Comparison of ENCODE assay signal across 11 mouse cellular contexts in genomic region chr3:149075488-149075851, GRCm38 (mm10).
DNase-seq lines count a peak whose midpoint lies in the region; ATAC-seq lines count a peak whose summit lies in the region.
"Had no signal": no experiment of that assay in that cellular context is flagged by ENCODE, and none has a peak within 500 bp of the region (broad histone marks: within the 10 kb centered on the region; RNA-seq: fewer than 3 reads in every experiment).

No protein-coding gene starts in this region.

- no peaks in the 10 kb centered on the region for H3K27me3 ChIP-seq in midbrain, embryonic 11.5 days (ENCODE audit: control insufficient read depth, insufficient read depth, low read length)
- 0 out of 2 replicates have a peak, but pooled peaks cover 11% of the 10 kb centered on the region for H3K27me3 ChIP-seq in midbrain, embryonic 10.5 days (ENCODE audit: low read depth, poor library complexity, severe bottlenecking)
- H3K27me3 ChIP-seq: heart, embryonic 15.5 days had no signal

- peak; percentile 38 to 50 for DNase-seq in cerebellum, postnatal 14 days
- no peak for DNase-seq in cerebellum, postnatal 4 days (ENCODE audit: low spot score in 2 of 2)
- no peak for DNase-seq in midbrain, embryonic 11.5 days (ENCODE audit: low spot score, missing footprints)
- DNase-seq in midbrain, embryonic 10.5 days (ENCODE audit: low spot score), result no peak
- peak; percentile 68 for DNase-seq in kidney, postnatal 14 days
- peak; percentile 84 for DNase-seq in retina, postnatal 1 day
- no peak for DNase-seq in left cerebral cortex, postnatal 25 days (ENCODE audit: low spot score in 2 of 2)
- DNase-seq in frontal cortex, postnatal 10 days (ENCODE audit: low spot score in 2 of 2), result no peak
- DNase-seq: B cell, adult 2 months; thymus, postnatal 36 days had no signal

- H3K4me1 ChIP-seq in midbrain, embryonic 11.5 days (ENCODE audit: control insufficient read depth, insufficient read depth, low read length), result no peaks in the 10 kb centered on the region
- peaks cover 22% of the 10 kb centered on the region for H3K4me1 ChIP-seq in midbrain, embryonic 10.5 days
- H3K4me1 ChIP-seq: heart, embryonic 15.5 days had no signal

- H3K36me3 ChIP-seq in midbrain, embryonic 11.5 days (ENCODE audit: control insufficient read depth, insufficient read depth, low read length), result no peaks in the 10 kb centered on the region
- H3K36me3 ChIP-seq in midbrain, embryonic 10.5 days, result no peaks in the 10 kb centered on the region
- H3K36me3 ChIP-seq: heart, embryonic 15.5 days had no signal

- 85% methylated on average over 5 of the region's 5 CpGs for WGBS in midbrain, embryonic 11.5 days
- 86% methylated on average over 5 of the region's 5 CpGs for WGBS in midbrain, embryonic 10.5 days

- intact Hi-C loops in left cerebral cortex, postnatal 25 days (cut with DNase I), result no loop called here

- no peak overlapping the region for H3K4me2 ChIP-seq in midbrain, embryonic 11.5 days
- H3K4me2 ChIP-seq: heart, embryonic 15.5 days had no signal

- no peak overlapping the region for H3K9ac ChIP-seq in midbrain, embryonic 11.5 days (ENCODE audit: low read length)
- H3K9ac ChIP-seq: heart, embryonic 15.5 days had no signal

- no peak overlapping the region for H3K27ac ChIP-seq in midbrain, embryonic 11.5 days (ENCODE audit: low read depth, low read length)
- H3K27ac ChIP-seq in midbrain, embryonic 10.5 days (replicated peaks), result no peak overlapping the region
- H3K27ac ChIP-seq: heart, embryonic 15.5 days had no signal

- H3K4me3 ChIP-seq in midbrain, embryonic 11.5 days (ENCODE audit: low read depth, low read length), result no peak overlapping the region
- no peak overlapping the region for H3K4me3 ChIP-seq in midbrain, embryonic 10.5 days
- H3K4me3 ChIP-seq: heart, embryonic 15.5 days had no signal

- no peaks in the 10 kb centered on the region for H3K9me3 ChIP-seq in midbrain, embryonic 11.5 days (ENCODE audit: control insufficient read depth, low read length)
- no peaks in the 10 kb centered on the region for H3K9me3 ChIP-seq in midbrain, embryonic 10.5 days (replicated peaks)
- H3K9me3 ChIP-seq: heart, embryonic 15.5 days had no signal

- ATAC-seq in midbrain, embryonic 11.5 days (ENCODE audit: low FRiP score), result peak; percentile 43

Comparison
In these comparisons a context has a peak if more than half of its experiments do, and no peak if none do; other contexts are left out.
1. DNase-seq: peak in cerebellum, postnatal 14 days (2 of 2), kidney, postnatal 14 days (single experiment) and retina, postnatal 1 day (single experiment); none in cerebellum, postnatal 4 days (0 of 2), midbrain, embryonic 11.5 days (single experiment), midbrain, embryonic 10.5 days (single experiment), left cerebral cortex, postnatal 25 days (0 of 2) and frontal cortex, postnatal 10 days (0 of 2).